Mouse (Mus musculus) induced T-regulatory cell, adult 2 months (primary cell): ENCODE data around the gene Schip1.
A peak's percentile ranks its signal among the peaks of the same experiment; 100 is the strongest.
"Not testable (repeated sequence)": the region's sequence is repeated elsewhere in the genome, so short reads cannot be mapped to it uniquely, and the experiment has no call there.

ENCODE experiments used
- DNase-seq: peaks from one replicate; pipeline ENCODE4 v3.0.0-alpha.2; 2012; ENCODE audit warnings: low read depth

Schip1 gene

GRCm38 (mm10) chr3:68064731-68065130, at the start of gene Schip1:
TSS of gene Schip1 (plus strand) at chr3:68064802.
- DNase-seq = no peak

GRCm38 (mm10) chr3:68015786-68016185, 48.8 kb upstream of the Schip1 start:
- no peak for DNase-seq

- DNase-seq = no peak
Measured at GRCm38 (mm10) chr3:68019401-68019800, 45.2 kb upstream of the Schip1 start.

DNA sequence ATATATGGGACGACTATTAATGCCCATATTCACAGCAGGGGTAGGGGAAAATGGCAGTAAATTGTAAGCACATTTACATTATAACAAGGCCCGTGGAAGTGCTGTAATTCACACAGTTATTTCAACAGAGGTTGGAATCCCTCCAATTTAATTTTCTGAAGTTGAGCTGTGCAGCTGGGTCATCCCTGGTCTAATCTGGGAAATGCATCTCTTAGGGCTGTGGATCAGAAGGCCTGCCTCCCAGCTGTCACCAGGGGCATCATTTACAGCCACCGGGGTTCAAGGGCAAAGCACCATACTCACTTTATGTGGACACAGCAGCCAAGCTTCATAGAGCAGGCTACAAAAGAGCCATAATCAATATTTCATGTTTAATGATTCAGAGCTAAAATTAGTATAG, 28.5 kb upstream of the Schip1 start:
- DNase-seq = no peak

- no peak for DNase-seq
Measured at GRCm38 (mm10) chr3:68042951-68043350, 21.7 kb upstream of the Schip1 start.

GRCm38 (mm10) chr3:68045475-68046416, 18.9 kb upstream of the Schip1 start:
- peak; percentile 57 for DNase-seq

DNA sequence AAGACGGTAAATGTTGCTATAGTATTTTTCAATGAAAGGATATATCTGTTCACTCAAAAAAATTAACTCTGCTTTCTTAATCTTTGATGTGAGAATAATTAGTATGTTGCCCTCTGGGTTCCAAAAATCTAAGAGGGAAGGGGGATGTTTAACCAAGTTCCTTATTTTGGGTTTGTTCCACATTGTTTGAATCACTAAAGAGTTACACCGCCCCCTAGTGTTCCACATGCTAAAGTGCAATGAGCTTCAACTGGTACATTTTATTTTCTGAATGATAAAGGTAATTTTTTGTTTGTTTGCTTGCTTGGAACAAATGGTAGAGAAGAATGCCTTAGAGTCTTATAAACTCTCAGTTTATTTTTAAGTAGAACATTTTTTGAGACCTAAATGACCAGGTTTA, 11.1 kb upstream of the Schip1 start:
- peak; percentile 51 for DNase-seq

DNA sequence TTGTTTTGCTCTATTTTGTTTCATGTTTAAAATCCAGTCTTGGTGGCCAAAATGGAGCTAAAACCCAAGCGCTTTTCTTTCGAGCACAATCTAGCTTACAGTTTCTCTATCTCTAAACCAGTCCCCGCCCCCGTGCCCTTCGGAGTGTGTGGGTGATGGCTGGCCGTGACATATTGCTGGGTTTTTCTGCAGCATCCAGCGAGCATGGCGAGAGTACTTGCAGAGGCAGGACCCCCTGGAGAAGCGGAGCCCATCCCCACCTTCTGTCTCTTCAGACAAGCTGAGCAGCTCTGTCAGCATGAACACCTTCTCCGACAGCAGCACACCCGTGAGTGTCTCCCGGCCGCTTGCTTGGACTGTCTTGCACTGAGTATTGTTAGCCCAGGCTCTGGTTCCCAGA, 9.5 kb upstream of the Schip1 start:
- DNase-seq = no peak

DNA sequence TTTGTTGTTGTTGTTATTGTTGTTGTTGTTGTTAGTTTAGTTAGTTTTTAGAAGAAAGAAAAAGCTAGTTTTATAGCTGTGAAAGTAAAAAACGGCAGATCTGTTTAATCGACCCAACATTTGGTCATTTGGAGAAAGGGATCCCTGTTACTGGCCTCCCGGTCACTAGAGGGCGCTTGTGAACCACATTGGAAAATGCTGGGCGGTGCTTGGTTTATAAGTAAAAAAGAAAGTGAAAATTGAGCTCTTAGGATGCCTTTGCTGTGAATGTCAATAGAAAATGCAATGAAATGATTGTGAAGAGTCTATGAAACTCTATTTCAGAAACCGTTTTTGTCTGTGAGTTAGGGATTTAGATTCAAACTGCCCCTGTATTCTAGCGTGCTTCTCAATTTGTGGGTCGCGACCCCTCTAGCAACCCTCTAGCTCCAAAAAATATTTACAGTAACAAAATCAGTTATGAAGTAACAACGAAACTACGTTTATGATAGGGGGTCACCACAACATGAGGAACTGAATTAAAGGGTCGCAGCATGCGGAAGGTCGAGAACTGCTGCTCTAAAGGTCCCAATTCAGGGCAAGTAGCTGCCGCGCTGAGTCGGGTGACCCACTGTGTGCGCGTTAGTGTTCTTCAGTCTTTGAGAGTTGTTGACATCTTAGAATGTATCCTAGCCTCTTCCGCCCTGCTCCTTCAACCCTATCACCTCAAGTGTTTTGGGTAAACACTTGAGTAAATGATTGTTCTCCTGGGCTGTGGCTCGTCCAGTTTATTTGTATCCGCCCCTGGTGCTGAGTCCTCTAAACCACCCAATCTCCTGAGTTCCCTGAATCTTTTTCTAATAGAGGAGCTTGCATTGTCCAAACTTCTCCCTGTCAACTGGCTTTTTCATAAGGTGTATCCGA, 8.0 kb upstream of the Schip1 start:
- peak; percentile 76 for DNase-seq

- no peak for DNase-seq
Measured at GRCm38 (mm10) chr3:68059162-68059800, 5.3 kb upstream of the Schip1 start.

DNA sequence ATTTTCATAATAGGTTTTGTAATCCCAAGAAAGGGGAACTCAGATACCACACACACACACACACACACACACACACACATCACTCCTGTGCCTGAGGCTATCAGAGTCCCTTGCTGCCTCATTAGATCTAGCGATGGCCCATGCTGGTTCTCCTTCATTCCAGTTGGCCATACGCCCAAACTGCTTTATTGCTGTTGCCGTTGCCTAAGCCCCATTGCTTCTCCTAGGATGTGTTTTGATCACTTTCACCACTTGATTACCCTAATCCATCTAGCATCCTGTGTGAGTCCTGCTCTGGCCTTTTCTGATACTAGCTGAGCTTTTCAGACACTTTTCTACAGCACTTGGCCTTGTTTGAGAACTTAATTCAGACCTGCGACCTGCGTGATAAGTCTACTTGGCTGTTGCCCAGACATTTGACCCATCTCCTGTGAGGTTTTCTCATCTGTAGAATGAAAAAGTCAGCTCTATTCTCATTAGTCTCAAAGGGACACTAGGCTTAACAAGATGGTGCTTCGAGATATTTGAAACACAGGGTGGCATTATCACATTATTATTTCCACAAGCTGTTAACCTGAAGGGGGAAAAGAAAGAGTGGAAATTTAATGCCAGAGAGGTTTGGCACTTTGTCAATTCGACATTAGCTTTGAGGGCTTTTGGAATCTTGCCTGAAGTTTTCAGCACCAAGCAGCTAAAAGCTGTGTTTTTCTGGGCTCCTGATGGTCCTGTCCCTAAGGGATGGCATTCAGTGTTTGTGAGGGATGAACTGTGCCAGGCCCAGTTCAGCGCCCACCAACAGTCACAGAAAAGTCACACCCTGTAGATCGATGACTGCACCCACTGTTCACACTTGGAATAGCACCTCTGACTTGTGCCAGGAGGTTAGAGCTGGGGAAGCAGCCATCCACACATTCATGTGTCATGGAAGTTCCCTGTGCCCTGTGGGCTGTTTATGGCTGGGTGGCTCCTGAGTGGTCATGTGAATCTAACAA, 7.1 kb downstream of the Schip1 start:
- DNase-seq = no peak

DNA sequence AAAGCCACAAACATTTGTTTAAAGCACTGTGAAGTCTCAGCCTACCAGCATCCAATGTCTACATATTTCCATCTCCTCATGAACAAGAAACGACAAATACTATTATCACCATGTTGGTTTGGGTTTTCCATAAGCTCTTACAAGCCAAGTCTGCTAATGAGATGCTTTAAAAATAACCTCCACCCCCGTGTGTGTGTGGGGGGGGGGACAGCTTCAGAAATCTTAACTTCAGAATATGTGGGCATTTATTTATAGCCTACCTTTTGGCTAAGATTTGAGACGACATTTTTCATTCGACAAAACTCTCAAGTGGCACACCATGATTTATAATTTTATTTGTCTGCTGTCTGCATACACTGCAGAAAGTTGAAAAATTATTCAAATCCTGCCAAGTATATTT, 12.8 kb downstream of the Schip1 start:
- no peak for DNase-seq

DNA sequence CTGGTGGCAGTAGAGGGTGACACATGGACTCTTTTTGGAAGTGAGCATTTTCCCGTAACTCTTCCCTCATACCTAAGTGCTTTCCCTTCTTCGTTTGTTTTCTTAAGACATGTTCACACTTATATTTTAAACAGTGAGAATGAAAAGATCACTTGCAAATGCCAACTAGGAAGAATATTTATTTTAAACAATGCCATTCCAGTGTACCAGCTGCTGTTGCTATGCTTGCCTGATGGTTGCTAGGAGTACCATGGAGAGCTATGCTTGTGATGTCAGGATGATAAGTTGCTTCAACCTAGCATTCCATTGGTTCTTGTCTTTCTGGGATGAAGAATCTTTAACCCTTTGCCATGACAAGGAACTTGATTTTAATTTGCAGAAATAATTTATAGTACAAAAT, 20.4 kb downstream of the Schip1 start:
- no peak for DNase-seq

DNA sequence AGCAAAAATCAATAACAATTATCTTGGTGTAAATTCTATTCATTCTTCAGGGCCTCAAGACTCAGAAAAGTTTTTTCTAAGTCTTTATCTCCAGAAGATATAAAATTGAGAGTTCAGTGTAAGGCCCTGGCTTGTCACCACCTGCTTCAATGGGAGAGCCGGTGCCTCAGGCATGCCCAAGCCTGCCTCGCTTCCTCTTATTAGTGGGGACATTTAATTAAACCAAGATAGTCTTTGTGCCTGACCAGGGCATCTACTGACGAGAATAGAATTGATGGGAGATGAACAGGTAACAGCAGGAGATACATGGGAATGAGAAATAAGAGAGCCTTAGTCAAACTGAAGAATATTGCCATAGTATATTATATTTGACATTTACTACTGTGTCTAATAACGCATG, 27.5 kb downstream of the Schip1 start:
- no peak for DNase-seq

DNA sequence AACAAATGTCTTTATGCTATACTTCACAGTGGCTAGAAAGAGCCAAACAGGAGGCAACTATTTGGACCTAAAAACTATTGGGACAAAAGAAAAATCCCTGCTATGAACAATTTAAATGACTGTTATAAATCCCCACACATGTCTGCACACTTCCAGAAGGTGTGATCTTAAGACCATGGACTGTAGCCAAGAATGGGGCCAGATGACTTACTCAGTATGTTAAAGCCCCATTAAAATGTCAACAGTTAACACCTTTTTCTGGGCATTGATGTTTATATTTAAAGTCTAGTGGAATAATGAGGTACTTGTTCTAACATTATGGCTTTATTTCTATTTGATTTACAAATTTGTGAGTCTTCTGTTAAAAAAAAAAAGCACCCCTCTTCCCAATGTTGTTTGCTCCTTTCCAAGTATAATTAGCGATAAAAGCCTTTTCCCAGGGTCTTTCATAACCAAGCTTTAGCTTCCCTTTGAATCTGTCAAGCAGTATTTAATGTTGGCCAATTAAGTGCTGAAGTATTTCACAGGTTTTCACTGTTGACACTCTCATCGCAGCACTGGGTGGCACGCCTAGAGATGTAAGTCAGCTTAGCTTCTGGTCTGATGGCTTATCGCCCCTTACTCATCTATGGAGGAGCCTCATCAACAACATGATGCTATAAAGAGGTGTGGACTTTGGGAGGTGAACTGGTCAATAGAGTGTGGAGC, 32.3 kb downstream of the Schip1 start:
- no peak for DNase-seq

DNA sequence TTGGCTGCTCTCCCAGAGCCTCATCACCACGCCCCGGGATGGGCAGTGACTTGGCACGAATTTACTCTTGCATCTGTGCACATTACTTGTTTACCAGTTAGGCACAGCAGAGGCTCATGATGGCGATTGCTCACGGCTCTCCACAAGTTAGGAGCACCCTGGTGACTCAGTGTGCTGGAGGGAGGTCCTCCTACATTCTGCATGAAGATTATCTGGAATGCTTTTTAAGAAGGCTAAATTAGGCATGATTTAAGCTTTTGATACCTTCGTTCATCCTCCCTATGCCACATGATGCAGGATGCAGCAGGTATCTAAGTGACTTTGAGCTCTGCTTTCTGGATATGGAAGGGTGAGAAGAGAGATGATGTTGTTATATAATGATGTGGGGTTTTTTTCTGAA, 35.0 kb downstream of the Schip1 start:
- DNase-seq = not testable (repeated sequence)

DNA sequence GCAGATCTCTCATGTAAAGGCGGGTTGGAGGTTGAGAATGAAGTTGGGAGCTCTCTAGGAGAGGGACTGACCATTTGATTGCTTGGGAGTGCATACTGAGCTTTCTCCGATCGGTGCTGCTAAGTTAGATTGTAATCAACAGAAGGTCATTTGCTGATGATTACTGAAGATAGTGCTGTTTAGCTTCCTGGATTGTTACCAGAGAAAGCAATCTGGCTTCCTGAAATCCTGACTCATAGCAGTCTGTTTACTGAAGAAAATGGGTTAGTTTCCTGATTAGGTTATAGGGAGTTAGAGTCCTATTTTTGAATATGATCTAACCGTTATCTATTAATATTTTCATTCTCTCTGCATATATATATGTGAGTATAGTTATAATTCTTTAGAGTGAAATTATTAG, 36.7 kb downstream of the Schip1 start:
- DNase-seq = no peak

- DNase-seq = no peak
Measured at GRCm38 (mm10) chr3:68105081-68105685, 40.6 kb downstream of the Schip1 start.

- DNase-seq = no peak
Measured at GRCm38 (mm10) chr3:68121338-68121737, 56.7 kb downstream of the Schip1 start.

- no peak for DNase-seq
Measured at GRCm38 (mm10) chr3:68126284-68126856, 61.8 kb downstream of the Schip1 start.
